Mouse (Mus musculus) megakaryocyte, adult 5-6 weeks (primary cell): ENCODE results near the gene Phf21b. TPM values are rescaled to one million over a fixed set of nuclear protein-coding genes. Genes with fewer than 3 reads are reported as not detected.
A peak's percentile ranks its signal among the peaks of the same experiment; 100 is the strongest.
"Not testable (repeated sequence)": the region's sequence is repeated elsewhere in the genome, so short reads cannot be mapped to it uniquely, and the experiment has no call there.

Experiments
- ATAC-seq: 2 replicates; pipeline ENCODE4 v1.8.0; 2016; ENCODE audit warnings: mild to moderate bottlenecking, inconsistent platforms; ENCODE audit not compliant: poor library complexity, severe bottlenecking
- total RNA-seq, 2 experiments: library from RNA; stranded (forward) in 1 of 2; stranded (reverse) in 1 of 2; fragments of 153-499, 151-499 nt in 1 of 2; fragments of 221-1000, 200-1000 nt in 1 of 2; gene quantifications; 2 replicates each; pipeline versions ENCODE4 v1.2.3 to v1.2.4; 2015 to 2017

Phf21b gene
- total RNA-seq, 2 experiments from 2014 or later: 0.09 to 0.22 TPM

DNA sequence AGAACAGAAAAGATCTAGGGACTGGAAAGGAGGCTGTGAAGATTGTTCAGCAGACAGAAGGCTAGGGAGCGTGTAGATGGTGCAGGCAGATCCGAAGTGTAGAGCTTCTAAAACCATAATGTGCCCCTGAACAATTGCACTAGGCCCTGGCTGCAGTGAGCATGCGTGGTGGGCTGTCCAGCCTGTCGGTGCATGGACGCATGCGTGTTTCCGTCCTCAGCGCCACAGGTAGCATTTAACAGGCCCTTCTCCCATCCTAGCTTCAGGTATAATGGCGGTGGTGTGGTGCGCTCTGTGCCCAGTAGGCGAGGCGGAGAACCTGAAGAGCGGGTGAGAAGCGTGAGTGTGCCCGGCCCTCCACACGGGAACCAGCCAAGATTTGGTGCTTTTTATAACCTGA, 71.0 kb downstream of the Phf21b start:
- ATAC-seq: no peak

GRCm38 (mm10) chr15:84778587-84778986, 77.3 kb downstream of the Phf21b start:
- ATAC-seq: no peak

- ATAC-seq: no peak
Measured at GRCm38 (mm10) chr15:84775421-84776174, 80.3 kb downstream of the Phf21b start.

- no peak for ATAC-seq
Measured at GRCm38 (mm10) chr15:84772191-84773111, 83.4 kb downstream of the Phf21b start.

- ATAC-seq: no peak
Measured at GRCm38 (mm10) chr15:84769641-84770341, 86.1 kb downstream of the Phf21b start.

DNA sequence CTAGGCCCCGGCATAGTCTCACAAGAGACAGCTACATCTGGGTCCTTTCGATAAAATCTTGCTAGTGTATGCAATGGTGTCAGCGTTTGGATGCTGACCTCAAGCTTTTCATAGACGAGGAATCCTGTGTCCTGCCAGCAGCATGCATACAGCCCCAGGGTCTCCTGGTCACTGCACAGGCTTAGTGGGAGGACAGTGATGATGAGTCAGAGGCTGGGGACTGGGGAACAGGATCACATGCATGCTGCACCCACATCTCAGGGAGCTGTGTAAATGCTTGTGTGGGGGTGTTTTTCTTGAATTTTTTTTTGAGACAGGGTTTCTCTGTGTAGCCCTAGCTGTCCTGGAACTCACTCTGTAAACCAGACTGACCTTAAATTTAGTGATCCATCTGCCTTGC, 87.3 kb downstream of the Phf21b start:
- not testable (repeated sequence) for ATAC-seq

GRCm38 (mm10) chr15:84766621-84767020, 89.2 kb downstream of the Phf21b start:
- ATAC-seq: no peak

- ATAC-seq: no peak
Measured at GRCm38 (mm10) chr15:84763423-84763812, 92.4 kb downstream of the Phf21b start.

DNA sequence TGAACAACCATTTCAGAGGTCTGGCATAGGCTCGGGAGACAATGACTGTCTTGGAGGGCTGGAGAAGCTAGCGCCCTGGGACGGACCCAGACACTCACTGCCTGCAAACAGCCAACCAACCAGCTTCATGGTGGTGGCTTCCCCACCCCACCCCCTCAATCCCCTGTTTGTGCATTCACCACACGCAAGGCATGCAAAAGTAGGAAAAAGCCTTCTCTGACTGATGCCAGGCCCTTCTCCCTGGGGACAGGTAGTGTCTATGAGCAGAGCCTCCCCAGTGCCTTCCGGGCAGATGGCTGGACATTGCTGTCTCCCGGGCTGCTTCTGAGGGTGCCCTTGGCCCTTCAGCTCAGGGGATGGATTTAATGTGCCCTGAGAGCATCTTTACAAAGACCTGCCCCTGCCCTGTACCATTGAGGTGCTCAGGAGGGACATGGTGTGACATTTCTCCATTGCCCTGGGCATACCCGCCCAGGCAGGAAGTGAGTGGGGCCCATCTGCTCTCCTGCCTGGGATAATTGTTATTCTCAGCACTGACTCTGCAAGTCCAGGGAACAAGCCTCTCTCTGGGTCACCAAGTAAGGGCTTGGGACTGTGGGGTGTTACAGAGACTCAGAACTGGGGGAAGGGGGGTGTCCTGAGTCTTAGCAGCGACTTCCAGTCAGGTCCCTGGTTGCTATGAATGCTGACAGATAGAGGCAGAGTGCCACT, 93.0 kb downstream of the Phf21b start:
- ATAC-seq: no peak

DNA sequence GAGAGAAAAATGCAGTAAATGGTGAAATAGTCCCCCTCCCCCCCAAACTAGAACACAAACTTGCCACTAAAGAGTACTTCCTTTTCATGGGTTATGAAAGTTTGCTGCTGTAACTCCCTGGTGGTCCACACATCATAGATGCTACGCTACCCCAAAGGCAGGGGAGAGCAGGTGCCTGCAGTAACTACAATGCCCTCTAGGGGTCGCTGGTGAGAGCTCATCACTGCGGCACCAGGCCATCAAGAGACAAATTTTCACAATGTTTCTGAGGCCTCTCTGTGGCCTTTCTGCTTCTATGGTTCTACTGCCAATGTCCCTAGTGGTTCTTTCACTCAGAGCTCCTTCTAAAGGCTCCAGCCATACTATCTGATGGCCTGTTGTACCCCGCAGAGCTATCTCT, 97.4 kb downstream of the Phf21b start:
- no peak for ATAC-seq

GRCm38 (mm10) chr15:84756426-84756825, 99.4 kb downstream of the Phf21b start:
- no peak for ATAC-seq

DNA sequence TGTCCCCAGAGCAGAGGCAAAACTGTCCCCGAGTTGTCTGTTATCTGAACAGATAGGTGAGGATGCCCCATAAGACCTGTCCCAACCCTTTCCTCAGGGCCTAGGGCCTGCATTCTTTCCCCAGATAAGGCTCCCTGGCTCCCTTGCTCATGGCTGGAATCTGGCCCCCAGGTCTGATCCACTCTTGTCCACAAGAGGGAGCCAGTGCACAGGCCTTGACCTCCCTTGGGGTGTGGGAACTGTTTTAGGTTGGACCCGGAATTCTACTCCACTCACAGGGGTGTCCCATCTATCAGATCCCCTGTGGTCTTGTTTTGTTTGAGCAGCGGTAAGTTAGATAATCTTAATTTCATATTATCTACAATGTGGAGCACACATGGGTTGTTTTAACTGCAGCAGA, 100.9 kb downstream of the Phf21b start:
- ATAC-seq: peak; percentile 47; the same call in 1 of the 2 replicates

DNA sequence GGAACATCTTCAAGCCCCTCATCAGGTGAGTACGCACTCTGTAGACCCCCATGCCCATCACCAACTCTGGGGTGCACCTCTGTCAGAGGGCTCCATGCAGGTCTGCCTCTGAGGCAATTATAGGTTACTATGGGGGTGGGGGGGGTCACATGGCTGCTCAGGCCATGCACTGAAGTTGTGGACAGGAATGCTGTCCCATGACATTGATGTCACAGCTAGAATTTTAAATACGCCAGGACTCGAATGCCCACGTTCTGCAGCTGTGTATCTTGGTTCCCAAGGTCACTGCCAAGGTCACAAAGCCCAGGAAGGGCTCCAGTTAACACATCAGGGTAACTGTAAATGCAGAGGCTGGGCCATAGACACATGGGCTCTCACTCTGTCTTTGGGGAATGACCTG, 110.0 kb downstream of the Phf21b start:
- ATAC-seq: no peak

- no peak for ATAC-seq
Measured at GRCm38 (mm10) chr15:84744308-84744707, 111.5 kb downstream of the Phf21b start.

DNA sequence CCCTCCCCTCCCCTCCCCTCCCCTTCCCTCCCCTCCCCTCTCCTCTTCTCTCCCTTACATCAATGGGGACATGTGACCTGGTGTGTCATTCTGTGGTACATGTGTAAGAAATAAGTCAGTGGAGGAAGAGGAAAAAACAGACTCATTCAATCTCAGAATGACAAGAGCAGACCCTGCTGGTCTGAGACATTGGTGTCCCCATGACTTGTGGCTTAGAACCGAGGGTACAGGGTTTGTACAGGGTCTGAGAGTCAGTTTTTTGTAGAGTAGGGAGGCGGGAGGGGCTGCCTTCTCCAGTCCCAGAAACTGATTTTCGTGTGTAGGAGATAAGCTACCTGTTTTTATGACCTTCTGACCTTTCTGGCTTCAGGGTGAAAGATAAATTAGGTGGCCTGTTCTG, 112.5 kb downstream of the Phf21b start:
- ATAC-seq: no peak

- ATAC-seq: no peak
Measured at GRCm38 (mm10) chr15:84741573-84741972, 114.3 kb downstream of the Phf21b start.

GRCm38 (mm10) chr15:84738246-84738645, 117.6 kb downstream of the Phf21b start:
- ATAC-seq: no peak

GRCm38 (mm10) chr15:84736994-84737346, 118.9 kb downstream of the Phf21b start:
- no peak for ATAC-seq

DNA sequence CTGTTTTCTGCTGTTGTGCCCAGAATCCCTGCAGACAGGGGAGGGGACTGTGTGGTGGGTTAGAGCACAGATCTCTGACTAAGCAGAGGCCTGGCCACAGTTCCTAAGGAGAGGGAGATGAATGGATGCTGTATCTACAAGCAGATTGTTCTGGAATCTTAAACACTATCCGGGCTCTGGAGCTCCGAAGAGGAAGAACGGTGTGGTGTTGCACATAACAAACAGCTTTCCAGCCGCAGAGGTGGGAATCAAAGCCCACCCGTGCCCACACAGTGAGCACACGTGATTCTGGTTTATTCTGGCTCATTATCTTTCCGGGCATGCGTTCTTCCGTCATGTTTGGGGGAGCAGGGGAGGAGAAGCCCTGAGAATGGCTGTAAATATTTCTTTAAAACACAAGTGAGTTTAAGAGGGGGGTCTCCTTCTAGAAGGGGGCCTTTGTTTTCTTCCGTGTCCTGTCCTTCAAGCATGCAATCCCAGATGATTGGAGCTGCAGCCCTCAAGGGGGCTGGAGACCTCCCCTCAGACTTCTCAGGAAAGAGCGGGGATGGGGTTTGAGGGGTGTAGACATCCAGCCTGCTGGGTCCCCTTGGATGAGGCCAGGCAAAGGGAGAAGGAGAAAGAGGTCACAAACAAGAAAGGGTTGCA, 119.4 kb downstream of the Phf21b start:
- no peak for ATAC-seq
